Mouse (Mus musculus): ENCODE measurements at regions not wholly inside any gene's neighbourhood (a gene's known extent, or its start where the extent isn't known, plus 50 kb on each side); places are given as distances from the start of the nearest gene placed in this dataset.

DNA sequence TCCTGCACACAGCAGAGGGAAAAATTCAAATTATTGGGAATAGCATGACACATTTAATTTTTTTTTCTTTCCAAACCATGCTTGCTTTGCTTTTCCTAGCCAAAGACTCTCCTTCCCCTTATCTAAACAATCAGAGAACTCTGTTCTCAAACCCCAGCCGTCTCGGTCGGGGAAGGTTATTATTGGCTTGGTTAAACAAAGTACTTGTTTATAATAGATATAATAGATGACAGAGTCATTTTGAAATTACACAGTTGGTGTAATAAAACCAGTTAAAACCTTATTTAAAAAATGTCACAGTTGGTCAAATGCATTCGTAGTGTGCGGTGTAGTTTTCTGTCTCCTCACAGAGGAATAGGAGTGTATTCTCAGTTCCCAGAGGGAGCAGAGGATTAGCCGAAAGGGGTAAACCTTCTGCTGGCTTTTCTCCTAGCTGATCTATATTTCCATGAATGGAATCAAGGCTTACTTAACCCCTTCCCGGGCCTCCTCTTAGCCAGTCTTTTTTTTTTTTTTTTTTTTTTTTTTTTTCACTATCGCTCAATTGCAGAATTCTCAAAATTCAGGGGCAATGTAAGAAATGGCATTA, 329.4 kb upstream of the Npvf start:
- WGBS = 32% methylated on average over 8 of the region's 8 CpGs
- DNase-seq (ENCODE audit: low spot score) = no peak
- H3K4me2 ChIP-seq (ENCODE audit: low read depth, severe bottlenecking) = no peak overlapping the region
- H3K9me3 ChIP-seq (ENCODE audit: control insufficient read depth, low read length) = no peaks in the 10 kb centered on the region
- no peak for ATAC-seq (ENCODE audit: insufficient number of reproducible peaks, low FRiP score, low TSS enrichment, low read depth)
- peak overlapping the region; percentile 95 for H3K27ac ChIP-seq (replicated peaks; ENCODE audit: low read depth, low read length)
- no peaks in the 10 kb centered on the region for H3K36me3 ChIP-seq (ENCODE audit: control insufficient read depth, insufficient read depth, low read length)
- peaks cover 71% of the 10 kb centered on the region for H3K4me1 ChIP-seq (ENCODE audit: control insufficient read depth, insufficient read depth, low read length)
- H3K27me3 ChIP-seq (ENCODE audit: control insufficient read depth, insufficient read depth, low read length) = no peaks in the 10 kb centered on the region
- H3K4me3 ChIP-seq (ENCODE audit: low read depth, low read length) = no peak overlapping the region
- no peak overlapping the region for H3K9ac ChIP-seq (ENCODE audit: low read length)

DNA sequence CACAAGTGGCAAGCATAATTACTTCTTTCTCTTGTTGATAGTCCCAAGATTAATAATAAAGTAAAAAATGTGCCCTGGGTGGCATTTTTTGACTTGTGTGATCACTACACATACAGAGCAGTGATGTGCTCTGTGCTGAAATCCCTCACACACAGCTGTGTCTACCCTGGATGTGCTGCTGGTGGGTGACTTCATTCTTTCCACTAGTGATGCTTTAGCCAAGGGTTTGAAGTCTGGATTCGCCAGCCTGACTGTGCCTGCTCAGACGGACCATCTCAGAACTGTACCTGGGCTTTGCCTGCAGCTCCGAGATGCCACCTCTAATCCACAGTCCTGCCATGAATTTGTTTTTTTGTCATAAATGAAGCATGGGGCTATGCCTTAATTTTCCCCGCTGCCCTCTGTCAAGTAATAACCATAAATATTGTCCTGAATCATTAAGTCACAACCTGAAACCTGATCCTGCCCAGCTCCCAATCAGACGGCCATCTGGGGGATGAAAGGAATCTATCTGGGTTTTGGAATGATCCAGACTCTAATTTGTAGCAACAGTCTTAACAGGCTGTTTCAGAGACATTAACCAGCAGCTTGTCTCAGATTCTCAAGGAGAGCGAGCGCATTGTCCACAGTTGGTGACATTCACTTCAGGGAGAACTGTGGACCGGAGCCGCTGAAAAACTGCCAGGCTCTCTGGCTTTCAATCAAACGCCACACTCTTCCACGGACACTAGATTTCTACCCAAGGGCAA, 330.1 kb upstream of the Npvf start:
- peaks cover 66% of the 10 kb centered on the region for H3K4me1 ChIP-seq (ENCODE audit: control insufficient read depth, insufficient read depth, low read length)
- ATAC-seq (ENCODE audit: insufficient number of reproducible peaks, low FRiP score, low TSS enrichment, low read depth) (peak; percentile 32; the same call in 1 of the 2 replicates), DNase-seq (ENCODE audit: low spot score) (peak; percentile 72)
- peak overlapping the region; percentile 25; the same call in 1 of the 2 replicates for H3K4me2 ChIP-seq (ENCODE audit: low read depth, severe bottlenecking)
- H3K27ac ChIP-seq (replicated peaks; ENCODE audit: low read depth, low read length) = peak overlapping the region; percentile 87
- no peaks in the 10 kb centered on the region for H3K27me3 ChIP-seq (ENCODE audit: control insufficient read depth, insufficient read depth, low read length)
- 5% methylated on average over 11 of the region's 11 CpGs for WGBS
- H3K9ac ChIP-seq (ENCODE audit: low read length) = peak overlapping the region; percentile 52
- H3K36me3 ChIP-seq (ENCODE audit: control insufficient read depth, insufficient read depth, low read length) = no peaks in the 10 kb centered on the region
- H3K9me3 ChIP-seq (ENCODE audit: control insufficient read depth, low read length) = no peaks in the 10 kb centered on the region
- H3K4me3 ChIP-seq (ENCODE audit: low read depth, low read length) = no peak overlapping the region

DNA sequence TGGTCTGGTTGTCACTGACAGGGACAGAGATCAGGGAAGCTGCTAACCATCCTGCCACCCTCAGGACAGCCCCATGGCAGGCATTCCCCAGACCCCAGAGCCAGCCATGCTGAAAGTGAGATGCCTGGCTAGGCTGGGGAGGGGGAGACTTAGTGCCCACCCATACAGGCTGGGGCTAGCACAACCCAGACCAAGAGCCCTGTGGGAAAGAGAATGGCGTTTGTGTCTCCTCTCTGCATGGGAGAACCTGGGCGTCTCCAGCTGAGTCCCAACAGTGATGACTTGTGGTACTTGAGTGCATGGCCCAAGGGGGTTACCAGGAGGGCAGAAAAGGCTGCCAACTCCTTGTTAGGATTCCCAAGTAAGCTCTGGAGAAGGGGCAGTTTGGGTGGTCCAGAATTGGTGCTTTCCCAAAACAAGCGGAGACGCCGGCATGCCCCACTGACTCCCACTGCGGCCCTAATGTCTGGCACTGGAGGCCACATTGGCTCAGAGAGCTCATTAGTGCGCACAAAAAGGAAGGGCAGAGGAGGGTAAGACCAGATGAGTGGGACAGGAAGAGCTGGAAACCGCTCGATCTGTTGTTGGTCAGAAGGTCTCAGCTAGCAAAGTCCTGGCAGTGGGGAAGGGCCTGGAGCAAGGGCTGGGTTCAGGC, 332.2 kb upstream of the Npvf start:
- 16% methylated on average over 9 of the region's 9 CpGs for WGBS
- Histone ChIP-seq H3K36me3 (ENCODE audit: control insufficient read depth, insufficient read depth, low read length) (no peaks in the 10 kb centered on the region), H3K27ac (replicated peaks; ENCODE audit: low read depth, low read length) (peak overlapping the region; percentile 82), H3K4me1 (ENCODE audit: control insufficient read depth, insufficient read depth, low read length) (peaks cover 47% of the 10 kb centered on the region), H3K9ac (ENCODE audit: low read length) (no peak overlapping the region), H3K4me3 (ENCODE audit: low read depth, low read length) (no peak overlapping the region), H3K4me2 (ENCODE audit: low read depth, severe bottlenecking) (no peak overlapping the region), H3K9me3 (ENCODE audit: control insufficient read depth, low read length) (no peaks in the 10 kb centered on the region), H3K27me3 (ENCODE audit: control insufficient read depth, insufficient read depth, low read length) (no peaks in the 10 kb centered on the region)
- DNase-seq (ENCODE audit: low spot score) = peak; percentile 68
- 0 out of 2 replicates have a peak, but pooled peaks have one; percentile 19 for ATAC-seq (ENCODE audit: insufficient number of reproducible peaks, low FRiP score, low TSS enrichment, low read depth)

DNA sequence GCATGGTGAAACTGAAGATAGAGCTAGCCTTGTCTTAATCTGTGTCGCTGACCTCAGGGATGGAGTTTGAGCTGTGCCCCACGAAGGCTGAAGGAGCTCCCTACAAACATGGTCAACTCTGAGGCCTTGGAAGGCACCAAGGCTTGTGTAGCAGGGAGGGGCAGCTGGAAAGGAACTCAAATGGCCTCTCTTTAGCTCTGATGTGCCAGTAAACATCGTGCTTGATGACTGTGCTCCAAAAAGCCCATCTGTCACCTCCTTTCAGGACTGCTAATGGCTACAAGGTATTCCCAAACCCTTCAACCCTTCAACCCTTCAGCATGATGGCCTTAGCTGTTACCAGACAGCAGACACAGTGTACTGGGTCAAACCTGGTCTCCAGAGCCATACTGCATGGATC, 334.3 kb upstream of the Npvf start:
- Histone ChIP-seq H3K4me1 (ENCODE audit: control insufficient read depth, insufficient read depth, low read length) (peaks cover 34% of the 10 kb centered on the region), H3K9ac (ENCODE audit: low read length) (no peak overlapping the region), H3K9me3 (ENCODE audit: control insufficient read depth, low read length) (no peaks in the 10 kb centered on the region), H3K27me3 (ENCODE audit: control insufficient read depth, insufficient read depth, low read length) (no peaks in the 10 kb centered on the region), H3K36me3 (ENCODE audit: control insufficient read depth, insufficient read depth, low read length) (no peaks in the 10 kb centered on the region), H3K27ac (replicated peaks; ENCODE audit: low read depth, low read length) (no peak overlapping the region), H3K4me3 (ENCODE audit: low read depth, low read length) (no peak overlapping the region), H3K4me2 (ENCODE audit: low read depth, severe bottlenecking) (no peak overlapping the region)
- no peak for DNase-seq (ENCODE audit: low spot score)
- no peak for ATAC-seq (ENCODE audit: insufficient number of reproducible peaks, low FRiP score, low TSS enrichment, low read depth)
- 66% methylated on average over 3 of the region's 3 CpGs for WGBS

DNA sequence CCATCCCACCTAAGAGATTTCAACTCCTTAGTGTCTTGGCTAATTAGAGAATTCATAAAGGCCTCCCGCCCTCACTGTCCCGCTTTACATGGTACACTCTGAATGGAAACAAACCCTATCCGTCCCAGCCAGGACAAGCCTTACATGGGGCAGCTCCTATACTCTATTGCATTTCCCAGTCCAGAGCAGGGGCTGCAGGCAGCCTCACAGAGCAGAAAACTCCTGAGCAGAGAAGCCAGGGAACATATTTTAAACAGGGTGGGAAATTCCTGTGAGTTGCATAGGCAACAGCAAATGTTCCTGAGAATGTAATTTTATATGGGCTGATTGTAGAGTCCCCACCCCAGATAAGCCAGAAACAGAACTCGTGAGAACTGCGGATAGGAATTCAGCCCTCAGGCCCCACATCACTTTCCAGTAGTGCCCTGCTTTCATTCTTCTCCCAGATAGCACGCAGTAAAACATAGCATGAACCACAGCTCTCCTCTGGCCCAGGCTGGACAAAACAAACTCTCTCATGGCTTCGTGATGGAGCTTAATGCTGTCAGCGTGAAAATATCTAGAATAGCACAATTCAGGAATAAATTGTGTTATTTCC, 337.4 kb upstream of the Npvf start:
- ATAC-seq (ENCODE audit: insufficient number of reproducible peaks, low FRiP score, low TSS enrichment, low read depth) (no peak), DNase-seq (ENCODE audit: low spot score) (no peak)
- H3K36me3 ChIP-seq (ENCODE audit: control insufficient read depth, insufficient read depth, low read length) = no peaks in the 10 kb centered on the region
- peaks cover 26% of the 10 kb centered on the region for H3K4me1 ChIP-seq (ENCODE audit: control insufficient read depth, insufficient read depth, low read length)
- no peak overlapping the region for H3K4me2 ChIP-seq (ENCODE audit: low read depth, severe bottlenecking)
- H3K27me3 ChIP-seq (ENCODE audit: control insufficient read depth, insufficient read depth, low read length) = no peaks in the 10 kb centered on the region
- 74% methylated on average over 8 of the region's 8 CpGs for WGBS
- H3K4me3 ChIP-seq (ENCODE audit: low read depth, low read length) = no peak overlapping the region
- H3K27ac ChIP-seq (replicated peaks; ENCODE audit: low read depth, low read length) = no peak overlapping the region
- H3K9ac ChIP-seq (ENCODE audit: low read length) = no peak overlapping the region
- H3K9me3 ChIP-seq (ENCODE audit: control insufficient read depth, low read length) = no peaks in the 10 kb centered on the region

DNA sequence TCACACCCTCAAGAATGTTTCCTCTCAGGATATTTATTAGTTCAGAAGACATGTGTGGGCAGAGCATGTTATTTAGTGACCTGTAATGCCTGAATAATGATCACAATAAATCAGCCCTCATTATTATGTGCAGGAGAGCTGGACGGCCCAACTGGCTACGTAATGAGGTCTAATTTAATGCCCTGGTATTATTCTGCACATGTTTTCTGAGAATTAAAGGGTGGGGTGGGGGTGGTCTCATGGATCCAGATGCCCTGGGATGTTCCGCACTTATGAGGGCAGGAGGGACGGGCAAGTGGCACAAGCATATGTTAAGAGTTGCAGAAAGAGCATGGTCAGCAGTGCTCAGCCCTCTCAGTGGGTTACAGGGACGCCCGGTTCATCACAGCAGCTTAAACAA, 339.7 kb upstream of the Npvf start:
- H3K36me3 ChIP-seq (ENCODE audit: control insufficient read depth, insufficient read depth, low read length) = no peaks in the 10 kb centered on the region
- peak overlapping the region; percentile 60; the same call in 1 of the 2 replicates for H3K27ac ChIP-seq (replicated peaks; ENCODE audit: low read depth, low read length)
- no peak overlapping the region for H3K4me3 ChIP-seq (ENCODE audit: low read depth, low read length)
- H3K4me1 ChIP-seq (ENCODE audit: control insufficient read depth, insufficient read depth, low read length) = peaks cover 27% of the 10 kb centered on the region
- 11% methylated on average over 6 of the region's 6 CpGs for WGBS
- H3K27me3 ChIP-seq (ENCODE audit: control insufficient read depth, insufficient read depth, low read length) = no peaks in the 10 kb centered on the region
- no peak overlapping the region for H3K9ac ChIP-seq (ENCODE audit: low read length)
- H3K4me2 ChIP-seq (ENCODE audit: low read depth, severe bottlenecking) = no peak overlapping the region
- ATAC-seq (ENCODE audit: insufficient number of reproducible peaks, low FRiP score, low TSS enrichment, low read depth) (peak; percentile 76; the same call in 1 of the 2 replicates), DNase-seq (ENCODE audit: low spot score) (no peak)
- H3K9me3 ChIP-seq (ENCODE audit: control insufficient read depth, low read length) = no peaks in the 10 kb centered on the region

DNA sequence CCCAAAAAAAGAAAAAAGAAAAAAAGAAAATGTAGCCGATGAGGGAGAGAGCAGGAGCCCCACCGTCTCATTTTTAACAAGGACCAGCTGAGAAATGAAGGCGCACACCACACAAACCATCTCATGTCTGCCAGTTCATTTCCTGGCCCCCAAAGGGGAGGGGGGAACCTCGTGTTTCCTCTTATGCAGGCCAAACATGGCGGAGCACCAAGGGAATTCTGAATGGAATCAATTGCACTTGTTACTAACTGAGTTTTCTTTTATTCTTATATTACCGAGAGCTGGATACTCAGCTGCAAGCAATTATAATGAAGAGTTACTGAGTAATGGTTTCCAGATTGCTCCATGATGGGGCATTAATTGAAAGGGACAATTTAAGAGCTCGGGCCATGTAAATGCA, 348.5 kb upstream of the Npvf start:
- Histone ChIP-seq H3K9ac (ENCODE audit: low read length) (peak overlapping the region; percentile 27; the same call in 1 of the 2 replicates), H3K36me3 (ENCODE audit: control insufficient read depth, insufficient read depth, low read length) (no peaks in the 10 kb centered on the region), H3K27me3 (ENCODE audit: control insufficient read depth, insufficient read depth, low read length) (no peaks in the 10 kb centered on the region), H3K4me3 (ENCODE audit: low read depth, low read length) (no peak overlapping the region), H3K4me2 (ENCODE audit: low read depth, severe bottlenecking) (no peak overlapping the region; the same call in 1 of the 2 replicates), H3K4me1 (ENCODE audit: control insufficient read depth, insufficient read depth, low read length) (peaks cover 36% of the 10 kb centered on the region), H3K9me3 (ENCODE audit: control insufficient read depth, low read length) (no peaks in the 10 kb centered on the region), H3K27ac (replicated peaks; ENCODE audit: low read depth, low read length) (peak overlapping the region; percentile 86)
- ATAC-seq (ENCODE audit: insufficient number of reproducible peaks, low FRiP score, low TSS enrichment, low read depth) (peak; percentile 61), DNase-seq (ENCODE audit: low spot score) (peak; percentile 84)
- WGBS = 14% methylated on average over 7 of the region's 7 CpGs

DNA sequence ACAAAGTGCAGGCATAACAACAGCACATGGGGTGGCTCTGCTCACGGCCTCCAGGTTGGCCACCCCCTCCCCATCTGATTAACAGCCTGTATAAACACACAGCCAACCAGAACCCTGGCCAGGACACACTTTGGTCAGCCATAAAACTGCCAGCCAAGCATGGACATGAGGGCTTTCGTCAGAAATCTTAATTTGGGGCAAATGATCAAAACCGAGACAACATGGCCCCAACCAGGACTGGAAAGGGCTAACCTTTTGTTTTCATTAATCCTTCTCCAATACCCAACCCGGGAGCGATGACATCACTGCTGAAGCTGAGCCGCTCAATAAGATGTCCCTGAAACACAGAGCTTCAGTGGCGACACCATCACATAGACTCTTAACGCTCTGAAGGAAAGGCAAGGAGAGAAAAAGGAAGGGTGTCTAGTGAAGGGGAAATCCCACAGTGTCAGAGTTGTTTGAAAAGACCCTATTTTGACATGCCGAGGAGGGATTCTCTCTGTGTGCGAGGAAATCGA, 351.9 kb upstream of the Npvf start:
- 24% methylated on average over 11 of the region's 11 CpGs for WGBS
- ATAC-seq (ENCODE audit: insufficient number of reproducible peaks, low FRiP score, low TSS enrichment, low read depth) (peak; percentile 71; the same call in 1 of the 2 replicates), DNase-seq (ENCODE audit: low spot score) (peak; percentile 75)
- Histone ChIP-seq H3K36me3 (ENCODE audit: control insufficient read depth, insufficient read depth, low read length) (no peaks in the 10 kb centered on the region), H3K4me3 (ENCODE audit: low read depth, low read length) (no peak overlapping the region), H3K9ac (ENCODE audit: low read length) (no peak overlapping the region), H3K27me3 (ENCODE audit: control insufficient read depth, insufficient read depth, low read length) (no peaks in the 10 kb centered on the region), H3K9me3 (ENCODE audit: control insufficient read depth, low read length) (no peaks in the 10 kb centered on the region), H3K4me2 (ENCODE audit: low read depth, severe bottlenecking) (no peak overlapping the region), H3K27ac (replicated peaks; ENCODE audit: low read depth, low read length) (peak overlapping the region; percentile 86), H3K4me1 (ENCODE audit: control insufficient read depth, insufficient read depth, low read length) (peaks cover 32% of the 10 kb centered on the region)
